Comparison of ENCODE assay signal across 1 mouse cellular context in the genomic region with DNA sequence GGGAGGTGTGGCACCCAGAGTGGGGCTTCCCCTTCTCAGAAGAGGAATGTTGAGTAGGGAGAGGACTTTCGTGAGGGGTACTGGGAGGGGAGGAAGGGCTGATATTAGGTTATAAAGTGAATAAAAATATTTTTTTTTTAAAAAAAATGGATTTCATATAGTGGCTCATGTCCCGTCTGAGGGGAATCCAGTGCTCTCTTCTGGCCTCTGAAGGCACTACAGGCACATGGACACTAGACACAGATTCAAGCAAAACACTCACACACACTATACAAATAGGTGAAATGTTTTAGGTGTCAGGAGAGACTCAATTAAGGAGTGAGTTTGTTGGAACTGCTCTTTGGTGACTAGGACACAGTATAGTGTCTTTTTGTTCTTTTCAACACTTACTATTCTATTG.
TF ChIP-seq lines count a peak whose summit lies in the region.

No protein-coding gene starts in this region.

TF ChIP-seq in MEL, 35 proteins besides CTCF, POLR2A, EP300 and RAD21 (continued from another document):
- TF ChIP-seq JUND (IDR thresholded peaks at IDR 0.05; ENCODE audit: low read depth, low read length) (no peak), HCFC1 (IDR thresholded peaks at IDR 0.05; ENCODE audit: low read depth, low read length) (no peak), KAT2A (conservative IDR thresholded peaks at IDR 0.05; ENCODE audit: low read depth, low read length) (no peak), RCOR1 (IDR thresholded peaks at IDR 0.05; ENCODE audit: low read depth, low read length) (no peak), TAL1 (IDR thresholded peaks at IDR 0.05; ENCODE audit: low read length) (no peak), USF2 (IDR thresholded peaks at IDR 0.05; ENCODE audit: borderline replicate concordance in 1 of 2, insufficient read depth in 1 of 2, low read depth in 1 of 2, low read length in 2 of 2) (no peak), MEF2A (IDR thresholded peaks at IDR 0.05; ENCODE audit: extremely low read depth, insufficient replicate concordance, low read depth, low read length, poor library complexity, severe bottlenecking) (no peak), GATA1 (IDR thresholded peaks at IDR 0.05; ENCODE audit: low read depth, low read length) (no peak), POLR2AphosphoS5 (IDR thresholded peaks at IDR 0.05; ENCODE audit: borderline replicate concordance, low read depth, low read length) (no peak)
